Mouse (Mus musculus): ENCODE measurements around the gene Naif1.

DNA sequence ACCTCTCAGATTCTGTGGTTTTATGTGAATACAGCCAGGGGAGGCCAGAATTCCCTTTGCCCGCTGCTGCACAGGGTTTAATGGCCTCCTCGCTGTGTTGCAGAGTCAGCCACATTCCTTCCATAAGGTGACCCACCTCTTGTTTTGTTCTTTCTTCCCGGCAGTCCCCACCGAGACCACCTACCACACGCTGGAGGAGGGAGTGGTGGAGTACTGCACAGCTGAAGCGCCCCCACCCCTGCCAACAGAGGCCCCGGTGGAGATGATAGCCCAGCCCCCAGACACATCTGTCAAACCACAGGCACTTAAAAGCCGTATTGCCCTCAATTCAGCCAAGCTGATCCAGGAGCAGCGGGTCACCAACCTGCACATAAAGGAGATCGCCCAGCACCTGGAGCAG, 4.4 kb downstream of the Naif1 start:
- no peak for TF ChIP-seq CTCF (IDR thresholded peaks at IDR 0.05)
- no peak for TF ChIP-seq EP300 (IDR thresholded peaks at IDR 0.05; ENCODE audit: insufficient read depth, low read depth, low read length)

All from heart, adult 2 months (tissue).